Mouse (Mus musculus) hindlimb bud, embryonic 11.5 days (tissue): Measurements from ENCODE around the gene Hebp1.

Experiments used
- DNase-seq: peaks from one replicate; pipeline ENCODE4 v3.0.0-alpha.2; 2012; ENCODE audit warnings: low read depth, low spot score; ENCODE audit errors: extremely low spot score

Hebp1 gene

GRCm38 (mm10) chr6:135198726-135199125 lies 904 bp upstream of the Hebp1 start:
- DNase-seq = no peak

GRCm38 (mm10) chr6:135197446-135197845 lies 376 bp downstream of the Hebp1 start:
- no peak for DNase-seq

- no peak for DNase-seq
These were observed 1.1 kb downstream of the Hebp1 start for GRCm38 (mm10) chr6:135196707-135197106.

- no peak for DNase-seq
These were observed 2.9 kb downstream of the Hebp1 start for GRCm38 (mm10) chr6:135194907-135195306.

- DNase-seq = no peak
These were observed 4.1 kb downstream of the Hebp1 start for GRCm38 (mm10) chr6:135193733-135194132.

- DNase-seq = no peak
These were observed 4.8 kb downstream of the Hebp1 start for GRCm38 (mm10) chr6:135192993-135193392.

- no peak for DNase-seq
These were observed 5.9 kb downstream of the Hebp1 start for GRCm38 (mm10) chr6:135191906-135192305.

- no peak for DNase-seq
These were observed 7.7 kb downstream of the Hebp1 start for GRCm38 (mm10) chr6:135190122-135190521.

- no peak for DNase-seq
These were observed 9.2 kb downstream of the Hebp1 start for GRCm38 (mm10) chr6:135188629-135189028.

- no peak for DNase-seq
These were observed 10.5 kb downstream of the Hebp1 start for GRCm38 (mm10) chr6:135187076-135187917.

- no peak for DNase-seq
These were observed 13.9 kb downstream of the Hebp1 start for GRCm38 (mm10) chr6:135183961-135184360.

GRCm38 (mm10) chr6:135182925-135183324 lies 14.9 kb downstream of the Hebp1 start:
- DNase-seq = no peak

- no peak for DNase-seq
These were observed 19.2 kb downstream of the Hebp1 start for GRCm38 (mm10) chr6:135178599-135178998.

GRCm38 (mm10) chr6:135177271-135177670 lies 20.6 kb downstream of the Hebp1 start:
- DNase-seq = no peak

GRCm38 (mm10) chr6:135175014-135175413 lies 22.8 kb downstream of the Hebp1 start:
- DNase-seq = no peak

GRCm38 (mm10) chr6:135171736-135172135 lies 26.1 kb downstream of the Hebp1 start:
- no peak for DNase-seq

- DNase-seq = no peak
These were observed 28.6 kb downstream of the Hebp1 start for GRCm38 (mm10) chr6:135169246-135169645.

- no peak for DNase-seq
These were observed 29.4 kb downstream of the Hebp1 start for GRCm38 (mm10) chr6:135168471-135168870.

GRCm38 (mm10) chr6:135167380-135168311 lies 30.2 kb downstream of the Hebp1 start:
- no peak for DNase-seq

GRCm38 (mm10) chr6:135166712-135167111 lies 31.1 kb downstream of the Hebp1 start:
- DNase-seq = no peak

- no peak for DNase-seq
These were observed 31.6 kb downstream of the Hebp1 start for GRCm38 (mm10) chr6:135166262-135166661.

GRCm38 (mm10) chr6:135165706-135166105 lies 32.1 kb downstream of the Hebp1 start:
- DNase-seq = no peak
